Mouse (Mus musculus): Measurements from ENCODE around the gene Fggy.

DNA sequence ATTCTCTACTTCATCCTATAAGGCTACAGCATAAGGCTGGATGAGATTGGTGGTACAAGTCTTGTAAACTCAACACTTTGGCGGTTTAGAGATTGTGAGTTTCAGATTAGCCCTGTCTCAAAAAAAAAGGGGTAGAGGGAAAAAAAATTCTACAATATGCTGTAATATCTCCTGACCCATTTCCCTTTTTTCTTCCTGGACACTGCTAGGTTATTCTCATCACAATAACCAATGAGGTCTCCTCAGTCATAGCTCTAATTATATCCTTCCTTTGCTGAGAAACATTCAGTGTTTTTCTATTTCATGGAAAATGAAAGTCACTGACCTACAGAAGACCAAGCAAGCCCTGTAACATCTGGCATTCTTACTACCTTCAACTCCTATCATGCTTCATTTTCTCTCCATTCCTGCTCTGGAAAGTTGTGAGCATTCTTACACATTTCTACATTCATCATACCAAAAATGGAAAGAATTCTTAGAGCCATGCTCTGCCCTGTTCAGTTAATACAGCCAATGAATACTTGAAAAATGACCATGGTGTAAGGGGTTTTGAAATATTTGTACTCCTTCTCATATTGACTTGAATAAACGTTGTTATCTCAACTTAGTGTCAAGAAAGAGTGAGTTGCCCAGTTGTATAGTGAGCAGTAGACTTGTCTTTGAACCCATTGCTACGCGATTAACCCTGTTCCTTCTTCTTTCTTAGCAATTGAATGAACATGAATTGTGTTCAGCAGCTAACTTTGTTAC is 227.0 kb downstream of the Fggy start:
- TF ChIP-seq CTCF (conservative IDR thresholded peaks at IDR 0.05; ENCODE audit: insufficient read depth, insufficient read length, low read depth, low read length) = no peak
- no peak for TF ChIP-seq POLR2A (IDR thresholded peaks at IDR 0.05; ENCODE audit: low read depth, low read length)

All from kidney, adult 2 months (tissue).